Mouse (Mus musculus) cortical plate, adult 2 months (tissue): ENCODE measurements around the gene Spata31d1a.

ENCODE experiments used
- CTCF ChIP-seq: fragments of 200-500 bp; IDR thresholded peaks from 2 replicates; pipeline ENCODE4 v1.5.1; 2011; ENCODE audit warnings: mild to moderate bottlenecking, control low read depth, low read length; ENCODE audit not compliant: insufficient read depth; ENCODE audit errors: extremely low read depth
- POLR2A ChIP-seq: fragments of 200-500 bp; IDR thresholded peaks from 2 replicates; pipeline ENCODE4 v1.6.1; 2011; ENCODE audit warnings: mild to moderate bottlenecking, low read length, control low read depth; ENCODE audit not compliant: insufficient read depth; ENCODE audit errors: extremely low read depth

DNA sequence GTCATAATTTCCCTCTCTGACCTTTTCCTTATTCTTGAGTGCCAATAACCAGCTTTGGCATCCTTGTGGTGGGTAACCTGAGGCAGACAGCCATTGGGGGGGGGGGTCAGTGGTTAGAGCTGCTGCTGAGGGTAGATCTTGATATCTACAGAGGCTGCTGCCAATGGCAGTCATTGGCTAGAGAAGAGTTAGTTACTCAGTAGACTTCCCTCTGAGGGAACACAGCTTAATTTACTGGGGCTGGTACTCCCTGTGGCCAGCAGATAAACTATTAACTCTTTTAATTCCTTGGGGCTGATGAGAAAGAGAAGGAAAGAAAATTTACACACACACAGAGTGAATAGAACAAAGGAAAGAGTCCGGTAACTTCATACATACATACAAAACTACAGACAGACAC is 9.3 kb upstream of the Spata31d1a start:
- TF ChIP-seq CTCF (no peak), POLR2A (no peak)
